Mouse (Mus musculus) left cerebral cortex, postnatal 36 days (tissue): ENCODE measurements around the gene Cstf1. TPM values are rescaled to one million over a fixed set of nuclear protein-coding genes. Genes with fewer than 3 reads are reported as not detected.
A peak's percentile ranks its signal among the peaks of the same experiment; 100 is the strongest.

Source experiments
- DNase-seq, 2 experiments: peaks; one replicate each; pipeline ENCODE4 v3.0.0; 2021 to 2022; ENCODE audit warnings: low spot score in 2 of 2, mixed read lengths in 1 of 2
- intact Hi-C: fragments of 180-260 bp; cut with DNase I; formaldehyde crosslinking; loops from one replicate; pipeline ENCODE4 v1.15.1; 2025
- total RNA-seq, 2 experiments: library from RNA; stranded (reverse); gene quantifications; 2 replicates each; pipeline ENCODE4 v1.2.3; 2021

Cstf1 gene
- 10 to 100 TPM; 21.3 to 22.5 TPM for total RNA-seq

DNA sequence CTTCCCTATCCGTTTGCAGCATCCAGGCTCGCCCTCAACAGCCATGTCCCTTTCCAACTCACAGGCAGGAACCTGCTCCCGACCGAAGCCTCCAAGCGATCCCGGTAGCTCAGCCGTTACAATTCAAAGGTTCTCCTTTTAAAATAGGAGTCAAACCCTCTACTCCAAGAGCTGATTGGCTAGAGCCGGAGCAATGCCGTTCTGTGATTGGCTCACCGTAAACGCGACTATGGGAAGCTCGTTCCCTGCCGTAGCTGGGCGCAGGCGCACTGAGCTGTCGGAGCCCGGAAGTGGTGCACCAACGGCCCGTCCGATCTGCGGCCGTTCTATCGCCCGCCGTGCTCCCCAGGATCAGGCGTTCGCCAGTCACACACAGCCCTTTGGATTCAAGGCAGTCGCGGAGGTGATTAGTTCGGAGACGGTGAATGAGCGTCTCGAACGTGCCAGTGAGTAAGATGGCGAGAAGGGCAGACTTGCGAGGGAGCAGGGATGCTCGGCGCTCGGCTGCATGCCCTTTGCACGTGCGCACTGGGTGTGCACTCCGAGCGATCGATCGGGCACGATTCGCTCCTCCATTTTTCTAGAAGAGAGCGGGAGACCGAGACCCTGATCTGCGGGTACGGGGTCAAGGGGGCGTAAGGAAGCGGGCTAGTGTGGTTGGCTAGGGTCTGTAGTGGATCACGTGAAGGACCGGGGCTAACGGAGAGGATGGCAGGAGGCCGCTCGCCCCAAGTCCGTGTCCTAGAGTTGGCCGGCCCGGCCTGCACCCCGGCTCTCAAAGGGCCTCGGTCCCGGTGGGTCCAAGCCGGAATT, at the start of gene Cstf1, which contains the start of gene Aurka:
Gene Cstf1, plus strand, starts transcription at position 271 of the 813 bp plus-strand sequence.
Gene Aurka, minus strand, starts transcription at position 125 of the 813 bp plus-strand sequence.
- intact Hi-C loops, result loop anchor here (5.0 kb wide), 1 partner anchor 72 kb away; the partner anchor contains the start of gene Rtf2
- DNase-seq, result peak; percentile 97 to 98

DNA sequence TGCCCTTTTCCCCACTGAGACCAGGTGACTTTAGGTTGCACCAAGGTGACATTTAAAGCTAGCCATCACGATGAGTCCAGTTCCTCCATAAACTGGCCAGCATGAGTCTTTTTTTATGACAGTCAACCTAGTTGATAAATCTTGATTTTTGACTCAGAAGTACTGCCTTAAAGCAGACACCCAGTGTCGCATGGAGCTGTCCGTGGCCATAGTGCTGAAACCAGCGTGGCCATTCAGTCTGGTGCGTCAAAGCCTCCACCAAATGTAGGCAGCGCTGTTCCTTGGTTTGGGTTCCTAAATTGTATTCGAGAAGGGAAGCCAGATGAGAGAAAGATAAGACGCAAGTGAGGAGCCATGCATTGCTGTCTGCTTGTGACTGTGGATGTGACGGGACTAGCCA, 49.6 kb upstream of the Cstf1 start:
- intact Hi-C loops, result no loop called here

DNA sequence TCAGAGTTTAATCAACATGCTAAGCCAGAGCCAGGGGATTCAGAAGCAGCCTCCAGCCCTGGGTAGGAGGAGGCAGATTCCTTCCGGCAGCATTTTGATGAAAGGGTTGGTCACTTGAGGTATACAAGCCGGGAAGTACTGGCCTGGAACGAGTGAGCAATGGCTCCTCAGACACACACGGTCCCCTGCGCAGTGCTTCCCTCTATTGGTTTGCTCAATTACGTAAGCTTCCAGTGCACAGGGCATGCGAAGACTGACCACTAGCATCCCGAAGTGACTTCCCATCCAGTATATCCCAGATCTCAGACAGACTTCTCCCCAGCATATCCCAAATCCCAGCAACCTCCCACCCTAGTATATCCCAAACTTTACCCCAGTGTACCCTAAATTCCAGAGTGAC, 42.2 kb upstream of the Cstf1 start:
- intact Hi-C loops, result loop anchor here (2.0 kb wide), 1 partner anchor 79 kb away; the partner anchor contains the start of gene Mc3r
- DNase-seq, result no peak

More for the DNA sequence above, 49.6 kb upstream of the Cstf1 start:
- no peak for DNase-seq

DNA sequence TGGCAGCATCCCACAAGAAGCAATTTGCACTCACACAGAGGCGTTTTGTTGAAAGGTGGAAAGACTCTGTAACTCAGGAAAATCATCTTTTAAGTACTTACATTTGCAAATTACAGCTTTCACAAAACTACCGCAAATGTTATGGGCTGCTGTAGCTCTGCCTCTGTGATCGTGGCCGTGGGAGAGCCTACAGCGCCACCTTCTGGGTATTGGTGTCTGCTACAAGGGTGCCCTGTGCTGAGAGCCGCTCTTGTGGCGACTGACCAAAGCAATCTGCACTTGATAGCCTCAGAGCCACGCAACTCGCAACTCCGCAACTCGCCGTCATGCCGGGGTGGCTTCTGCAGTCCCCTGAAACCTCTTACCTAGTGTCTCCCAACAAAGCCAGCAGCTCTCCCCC, 41.3 kb upstream of the Cstf1 start:
- peak; percentile 72 to 73 for DNase-seq
- intact Hi-C loops, result loop anchor here (1.0 to 2.0 kb wide), 3 partner anchors 80 to 108 kb away; partner anchors contain the start of gene Mc3r

DNA sequence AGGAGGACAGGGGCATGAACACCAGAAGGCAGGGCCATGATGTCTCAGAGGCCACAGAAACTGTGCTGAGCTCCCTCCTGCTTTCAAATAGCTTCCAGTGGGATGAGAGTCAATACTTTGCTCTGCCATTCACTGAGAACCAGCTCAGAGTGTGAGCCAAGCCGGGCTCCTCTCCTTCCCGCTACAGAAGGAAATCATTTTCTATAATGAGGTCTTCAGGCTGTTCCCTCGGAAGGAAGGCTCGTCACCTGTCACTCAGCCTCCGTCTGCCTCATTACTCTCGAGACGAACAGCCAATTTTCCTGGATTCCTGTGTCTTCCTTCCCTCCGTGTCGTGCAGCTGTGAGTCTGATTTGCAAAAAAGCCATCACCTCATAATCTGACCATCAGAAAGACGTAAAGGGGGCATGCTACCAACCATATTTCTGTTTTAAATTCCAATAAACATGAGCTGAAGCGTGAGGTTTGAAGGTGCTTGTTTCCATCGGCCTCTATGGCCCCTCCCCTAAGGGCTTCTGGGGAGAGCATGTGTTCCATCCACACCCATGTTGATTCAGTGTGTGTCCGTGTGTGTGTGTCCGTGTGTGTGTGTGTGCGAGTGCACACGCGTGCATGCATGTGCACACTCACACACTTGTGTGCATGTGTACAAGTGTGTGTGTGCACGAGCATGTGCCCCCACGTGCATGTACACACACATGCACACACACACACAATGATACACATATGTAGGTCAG, 32.1 kb upstream of the Cstf1 start:
- no peak for DNase-seq
- intact Hi-C loops, result no loop called here

DNA sequence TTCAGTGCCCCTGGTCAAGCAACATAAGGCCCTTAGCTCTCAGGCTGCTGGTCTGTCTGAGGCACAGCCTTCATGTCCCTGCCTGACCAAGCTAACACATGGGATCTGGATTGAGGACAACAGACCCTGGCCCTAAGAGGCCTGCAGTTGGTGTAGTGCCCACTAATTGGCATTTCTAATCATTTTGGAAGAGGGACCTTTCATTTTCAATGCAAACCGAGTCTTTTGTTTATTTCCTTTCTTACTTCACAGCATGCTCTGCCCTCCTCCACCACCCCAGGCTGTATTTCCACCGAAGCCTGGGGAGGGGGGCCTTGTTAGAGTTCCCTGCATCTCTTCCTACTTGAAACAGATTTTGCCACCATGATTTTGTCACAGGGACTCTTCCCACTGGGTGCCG, 29.5 kb upstream of the Cstf1 start:
- intact Hi-C loops, result no loop called here
- DNase-seq, result no peak

DNA sequence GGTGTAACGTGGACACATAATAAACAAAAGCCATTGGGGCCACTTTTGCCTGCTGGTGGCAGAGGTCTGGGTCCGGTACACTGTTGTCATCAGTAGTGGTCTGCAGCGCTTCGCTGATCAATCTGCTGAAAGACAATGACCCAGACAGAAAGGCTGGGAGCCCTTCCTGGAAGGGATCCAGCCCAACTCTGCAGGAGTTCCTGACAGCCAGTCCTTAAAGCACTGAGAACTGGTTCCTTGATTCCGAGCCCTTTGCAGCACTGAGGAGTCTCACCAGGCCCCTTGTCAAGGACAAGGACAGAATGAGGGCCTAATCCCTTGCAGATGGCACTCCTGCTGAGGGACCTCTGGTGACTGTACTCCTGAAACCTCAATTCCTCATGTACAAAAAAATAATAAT, 28.9 kb upstream of the Cstf1 start:
- DNase-seq, result no peak
- intact Hi-C loops, result no loop called here

DNA sequence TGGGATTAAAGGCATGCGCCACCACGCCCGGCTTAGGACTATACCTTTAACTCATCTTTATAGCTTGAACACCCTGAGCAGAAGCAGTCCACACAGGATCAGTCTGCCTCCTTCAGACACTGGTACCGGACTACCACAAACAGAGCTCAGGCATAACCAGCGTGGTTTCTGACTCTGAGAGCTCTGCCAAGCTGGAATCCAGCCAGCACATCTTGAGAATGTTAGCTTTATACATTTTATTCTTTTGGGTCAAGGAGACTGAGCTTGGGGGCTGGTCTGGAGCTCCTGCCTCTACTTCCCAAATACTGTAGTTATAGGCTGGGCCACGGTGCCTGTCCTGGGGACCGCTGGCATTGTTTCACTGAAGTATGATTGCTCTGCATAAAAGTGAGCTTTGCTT, 26.7 kb upstream of the Cstf1 start:
- intact Hi-C loops, result no loop called here
- DNase-seq, result no peak

DNA sequence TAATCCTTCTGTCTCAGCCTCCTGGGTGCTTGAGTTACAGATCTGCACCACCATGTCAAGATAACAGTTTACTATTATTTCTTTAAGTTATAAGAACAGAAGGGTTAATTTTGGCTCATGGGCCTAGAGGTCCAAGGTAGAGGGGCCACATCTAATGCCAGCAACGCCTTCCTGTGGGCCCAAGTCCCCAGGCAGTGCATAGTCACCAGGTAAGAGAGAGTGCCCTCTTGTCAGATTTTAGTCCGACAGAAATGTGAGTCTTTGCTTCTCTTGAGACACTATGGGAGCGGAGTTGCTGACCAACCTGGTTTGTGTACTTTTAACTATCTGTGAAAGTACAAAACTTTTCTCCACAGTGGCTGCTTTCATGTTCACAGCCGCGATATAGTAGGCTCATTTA, 25.8 kb upstream of the Cstf1 start:
- no peak for DNase-seq
- intact Hi-C loops, result no loop called here

DNA sequence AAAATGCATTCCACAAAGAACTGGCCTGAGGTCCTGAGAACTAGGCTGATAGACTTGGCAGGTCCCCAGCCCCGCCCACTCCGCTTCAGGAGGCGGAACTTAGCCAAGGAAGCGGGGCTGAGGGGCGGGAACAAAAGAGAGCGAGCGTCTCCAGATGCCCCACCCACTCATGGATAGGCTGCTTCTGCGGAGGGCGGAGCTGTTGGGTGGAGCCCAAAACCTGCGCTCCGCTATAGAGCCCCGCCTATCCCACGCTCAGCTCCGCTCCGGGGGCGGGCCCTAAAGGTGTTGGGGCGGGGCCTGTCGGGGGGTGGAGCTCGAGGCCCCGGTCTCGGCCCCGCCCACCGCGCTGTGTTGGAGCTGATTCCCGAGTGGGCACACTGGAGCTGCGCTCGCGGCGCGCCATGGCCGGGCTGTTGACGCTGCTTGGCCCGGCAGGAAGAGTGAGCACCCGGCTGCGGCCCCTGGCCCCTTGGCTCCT, 25.2 kb upstream of the Cstf1 start, which contains the start of gene Fam210b:
Gene Fam210b, plus strand, starts transcription at position 308 of the 481 bp plus-strand sequence.
- intact Hi-C loops, result no loop called here
- peak; percentile 90 to 92 for DNase-seq

DNA sequence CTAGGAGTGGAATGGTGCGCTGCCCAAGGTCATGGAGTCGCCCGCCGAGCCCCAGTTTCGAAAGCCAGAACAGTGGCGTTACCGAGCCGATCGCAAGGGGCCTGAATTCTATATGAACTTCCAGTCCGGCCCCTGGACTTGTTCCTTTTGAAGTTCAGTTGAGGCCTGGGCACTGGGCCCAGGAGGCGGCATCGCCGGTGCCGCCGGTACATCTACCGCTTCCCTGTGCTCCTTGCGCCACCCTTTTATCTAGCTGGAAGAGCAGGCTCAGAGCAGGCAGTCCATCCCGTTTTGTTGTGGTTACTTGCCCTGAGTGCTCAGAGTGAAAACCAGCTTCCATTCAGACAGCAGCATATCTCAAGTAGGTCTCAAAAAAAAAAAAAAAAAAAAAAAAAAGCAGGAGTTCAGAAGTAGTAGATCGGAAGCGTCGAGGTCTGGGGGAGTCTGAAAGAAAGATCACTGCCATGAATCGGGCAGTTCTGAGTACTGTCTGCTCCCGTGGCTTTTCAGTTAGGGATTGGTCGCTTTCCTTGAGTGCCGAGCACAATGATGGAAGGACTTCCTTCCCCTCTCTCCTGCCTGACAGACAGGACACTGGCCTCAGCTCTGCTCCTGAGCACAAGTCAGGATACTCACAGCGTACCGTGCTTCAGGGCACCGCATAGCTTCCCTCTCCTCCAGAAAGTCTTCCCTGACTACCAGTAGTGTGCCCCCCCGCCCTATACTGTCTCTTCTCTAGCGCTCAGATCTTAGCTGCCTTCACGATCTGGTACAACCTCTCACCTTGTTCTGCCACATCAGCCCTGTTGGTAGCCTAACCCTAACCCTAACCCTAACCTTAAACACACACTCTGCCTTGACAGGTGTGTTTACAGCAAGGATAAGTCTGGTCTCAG, 24.2 kb upstream of the Cstf1 start:
- peak; percentile 19 to 44 for DNase-seq
- intact Hi-C loops, result no loop called here

DNA sequence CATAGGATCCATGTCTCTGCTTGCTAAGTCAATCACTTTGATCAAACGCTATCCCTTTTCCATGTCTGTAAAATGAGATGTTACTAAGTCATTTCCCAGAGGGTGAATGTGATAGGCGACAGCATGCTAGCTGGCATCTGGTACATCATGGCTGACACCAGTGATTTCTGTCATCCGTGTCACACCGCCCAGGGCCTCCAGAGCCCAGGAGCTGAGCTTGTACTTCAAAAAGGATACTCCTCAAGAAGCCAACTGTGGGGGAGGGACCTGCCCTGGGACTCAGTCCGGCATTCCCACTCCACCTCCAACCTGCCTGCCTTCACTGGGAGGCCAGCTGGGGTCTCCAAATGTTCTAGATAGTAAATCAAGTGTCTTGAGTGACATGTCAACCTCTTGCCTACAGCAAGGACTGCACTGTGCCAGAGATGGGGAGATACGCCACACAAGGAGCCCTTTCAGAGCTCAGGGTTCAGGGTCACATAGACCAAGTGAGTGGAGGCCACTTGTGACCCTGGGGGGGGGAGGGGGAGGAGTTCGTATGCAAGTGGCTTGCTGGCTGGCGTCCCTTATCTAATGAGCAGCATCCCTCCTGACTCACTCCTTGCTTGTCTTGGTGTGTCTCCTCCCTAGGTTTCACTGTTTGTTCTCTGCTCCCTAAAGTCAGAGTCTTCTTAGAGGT, 23.4 kb upstream of the Cstf1 start:
- DNase-seq, result no peak
- intact Hi-C loops, result no loop called here

DNA sequence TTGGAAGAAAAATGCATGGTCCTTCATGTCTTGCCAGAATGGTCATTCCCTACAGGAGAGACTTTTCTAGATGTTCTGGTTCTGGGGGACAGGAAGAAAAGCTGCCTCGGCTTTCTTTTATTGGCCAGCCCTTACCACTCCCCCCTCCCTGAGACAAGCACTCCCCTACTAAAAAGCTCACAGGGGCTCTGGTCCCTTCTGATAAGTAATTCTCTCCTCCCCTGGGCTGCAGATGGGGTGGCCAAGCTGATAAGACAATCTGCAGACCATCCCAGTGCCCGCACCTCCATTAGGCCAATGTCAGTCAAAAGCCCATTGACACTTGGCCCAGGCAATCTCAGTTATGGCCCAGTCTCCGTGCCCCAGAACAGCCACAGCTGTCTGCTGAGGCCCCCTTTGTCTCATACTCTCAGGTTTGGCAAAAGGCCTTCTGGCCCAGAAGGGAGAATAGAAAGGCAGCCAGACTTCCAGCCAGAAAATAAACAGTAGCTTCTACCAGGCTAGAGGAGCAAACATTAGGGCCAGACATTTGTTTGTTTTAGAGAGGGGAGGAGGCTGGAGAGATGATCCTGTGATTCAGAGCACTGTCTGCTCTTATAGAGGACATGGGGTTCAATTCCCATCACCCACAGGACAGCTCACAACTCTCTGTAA, 22.1 kb upstream of the Cstf1 start:
- intact Hi-C loops, result no loop called here
- no peak for DNase-seq

DNA sequence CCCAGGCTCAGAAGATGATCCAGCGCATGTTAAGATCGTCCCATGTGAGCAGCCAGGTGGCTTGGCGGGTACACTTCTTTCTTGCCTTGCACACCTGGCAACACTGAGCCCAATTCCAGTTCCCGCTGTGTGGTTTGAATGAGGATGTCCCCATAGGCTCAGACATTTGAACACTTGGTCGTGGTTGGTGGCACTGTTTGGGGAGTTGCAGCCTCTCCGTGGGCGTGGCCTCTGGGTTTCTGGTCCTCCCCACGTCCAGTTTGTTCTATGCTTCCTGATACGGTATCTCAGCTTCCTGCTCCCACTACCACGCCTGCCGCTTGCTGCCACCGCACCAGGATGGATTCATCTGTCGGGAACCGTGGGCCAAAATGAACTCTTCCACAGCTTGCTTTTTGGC, 20.7 kb upstream of the Cstf1 start:
- no peak for DNase-seq
- intact Hi-C loops, result no loop called here

DNA sequence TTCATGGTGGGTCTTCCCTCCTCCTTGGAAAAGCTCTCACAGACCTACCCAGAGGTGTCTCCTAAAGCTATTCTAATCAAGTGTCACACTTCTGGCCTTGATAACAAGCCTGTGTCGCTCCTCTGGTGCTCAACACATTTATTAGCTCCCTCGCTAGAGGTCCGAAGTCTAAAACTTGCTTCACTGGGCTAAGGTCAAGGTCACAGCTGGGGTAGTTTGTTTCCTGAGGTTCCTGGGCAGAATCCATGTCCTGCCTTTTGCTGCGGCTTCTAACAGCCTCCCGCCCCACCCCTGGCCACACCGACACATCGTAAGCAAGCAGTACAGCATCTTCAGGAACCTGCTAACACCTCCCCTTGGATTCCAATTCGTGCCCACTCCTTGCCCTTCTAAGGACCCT, 19.7 kb upstream of the Cstf1 start:
- no peak for DNase-seq
- intact Hi-C loops, result no loop called here

DNA sequence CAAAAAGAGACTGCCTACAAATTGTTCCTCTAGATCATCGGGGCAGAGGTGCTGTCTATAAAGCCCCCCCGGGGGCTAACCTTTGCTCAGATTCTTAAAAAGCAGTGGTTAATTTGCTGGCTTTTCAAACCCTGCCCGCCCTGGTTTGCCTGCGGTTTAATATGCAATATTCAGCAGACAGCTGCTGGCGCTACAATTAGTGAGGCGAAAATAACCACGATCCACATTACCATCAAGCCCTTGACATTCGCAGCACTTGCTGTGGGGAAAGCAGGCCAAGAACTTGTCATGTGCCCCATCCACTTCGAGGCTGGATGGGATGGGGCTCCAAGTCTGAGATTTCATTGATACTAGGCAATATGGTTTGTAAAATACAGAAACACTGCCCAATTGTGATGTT, 17.3 kb upstream of the Cstf1 start:
- no peak for DNase-seq
- intact Hi-C loops, result no loop called here

DNA sequence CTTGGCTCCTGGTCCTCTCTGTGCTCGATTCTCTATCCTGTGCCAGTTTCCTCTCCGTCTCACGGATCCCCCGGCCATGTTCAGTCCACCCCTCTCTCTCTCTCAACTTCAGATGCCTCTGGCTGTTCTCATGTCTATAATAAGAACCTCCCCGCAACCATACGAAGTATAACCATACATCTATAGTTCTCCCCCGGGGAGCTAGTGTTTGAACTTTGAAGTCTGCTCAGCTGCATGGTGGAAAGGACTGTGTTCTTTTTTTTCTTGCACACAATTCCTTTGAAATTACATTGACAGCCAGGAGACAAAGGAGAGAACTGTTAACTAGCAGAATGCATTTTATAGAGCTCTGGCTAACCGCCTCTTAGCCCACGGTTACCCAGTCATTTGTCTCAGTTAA, 15.7 kb upstream of the Cstf1 start:
- intact Hi-C loops, result no loop called here

DNA sequence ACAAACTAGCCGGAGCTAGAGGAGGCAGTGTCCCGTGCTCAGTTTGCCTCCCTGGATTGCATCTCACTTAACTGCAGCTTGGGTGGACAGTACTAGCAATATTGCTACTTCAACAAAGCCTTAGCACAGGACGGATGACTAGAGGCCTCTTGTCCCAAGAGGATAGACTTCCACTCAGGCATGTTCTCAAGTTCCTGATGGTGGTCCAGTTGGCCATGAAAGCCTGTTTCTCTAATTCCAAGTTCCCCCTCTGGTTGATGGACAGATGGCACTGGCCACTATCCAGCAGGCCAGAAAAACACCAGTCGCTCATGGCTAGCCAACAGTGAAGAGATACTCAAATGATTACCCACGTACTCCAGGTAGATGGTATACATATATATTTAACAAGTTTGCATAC, 14.6 kb upstream of the Cstf1 start:
- intact Hi-C loops, result no loop called here
- no peak for DNase-seq

More for the DNA sequence above, 15.7 kb upstream of the Cstf1 start:
- no peak for DNase-seq

DNA sequence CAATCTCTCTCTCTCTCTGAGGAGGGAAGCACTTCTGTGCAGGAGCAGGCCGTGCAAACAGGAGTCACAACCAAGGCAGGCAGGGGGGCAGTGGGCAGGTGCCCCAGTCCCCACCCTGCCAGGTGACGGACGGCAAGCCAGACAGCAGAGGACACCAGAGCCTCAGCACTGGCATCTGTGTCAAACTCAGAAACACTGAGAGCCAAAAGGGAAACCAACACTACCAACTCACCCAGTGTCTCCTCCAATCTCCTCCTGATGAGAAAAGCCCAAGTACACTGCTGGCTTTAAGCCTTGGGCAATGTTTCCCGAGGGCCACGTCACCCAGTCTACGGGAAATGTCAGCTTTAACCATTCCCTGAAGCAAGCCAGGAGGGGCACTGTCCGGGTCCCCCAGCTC, 7.3 kb upstream of the Cstf1 start:
- intact Hi-C loops, result no loop called here
- no peak for DNase-seq
